9 mouse cellular contexts compared by ENCODE assay signal in genomic region chr4:129540012-129540411, GRCm38 (mm10). TPM values are rescaled to one million over a fixed set of nuclear protein-coding genes. Genes with fewer than 3 reads are reported as not detected.
DNase-seq lines count a peak whose midpoint lies in the region; ATAC-seq and TF ChIP-seq lines count a peak whose summit lies in the region.
"Had no signal": no experiment of that assay in that cellular context is flagged by ENCODE, and none has a peak within 500 bp of the region (broad histone marks: within the 10 kb centered on the region; RNA-seq: fewer than 3 reads in every experiment).

No protein-coding gene starts in this region.

- no peaks in the 10 kb centered on the region for H3K9me3 ChIP-seq in stomach, postnatal 0 days (ENCODE audit: control insufficient read depth, low read length)

- H3K9ac ChIP-seq in stomach, postnatal 0 days (ENCODE audit: low read length): no peak overlapping the region

- no peak overlapping the region for H3K27ac ChIP-seq in left cerebral cortex, adult 2 months
- no peak overlapping the region for H3K27ac ChIP-seq in stomach, postnatal 0 days (replicated peaks)

- TF ChIP-seq EP300 in stomach, postnatal 0 days (optimal IDR thresholded peaks at IDR 0.05): no peak

- 87% methylated on average over 6 of the region's 6 CpGs for WGBS in stomach, postnatal 0 days

- peak; percentile 23 for TF ChIP-seq CTCF in left cerebral cortex, adult 2 months (IDR thresholded peaks at IDR 0.05)
- TF ChIP-seq CTCF in stomach, postnatal 0 days (IDR thresholded peaks at IDR 0.05; ENCODE audit: low read depth): peak; percentile 62

- H3K4me3 ChIP-seq in left cerebral cortex, adult 2 months: no peak overlapping the region
- no peak overlapping the region for H3K4me3 ChIP-seq in stomach, postnatal 0 days (ENCODE audit: low read depth, low read length)

- DNase-seq in adrenal gland, postnatal 14 days: peak; percentile 71
- no peak for DNase-seq in adrenal gland, adult 8-10 months
- no peak for DNase-seq in left cerebral cortex, adult 2 months (ENCODE audit: extremely low spot score in 1 of 2, low spot score in 2 of 2)
- DNase-seq in left cerebral cortex, adult 8-10 months (ENCODE audit: low spot score in 2 of 2): no peak
- DNase-seq in induced T-regulatory cell, adult 2 months (ENCODE audit: low read depth): peak; percentile 76
- DNase-seq in stomach, postnatal 0 days (ENCODE audit: low spot score): peak; percentile 54
- DNase-seq in layer of hippocampus, adult 9-11 months: no peak

- H3K4me2 ChIP-seq in stomach, postnatal 0 days (replicated peaks; ENCODE audit: low read depth): no peak overlapping the region

- H3K4me1 ChIP-seq in stomach, postnatal 0 days (replicated peaks; ENCODE audit: control insufficient read depth, insufficient read depth): peaks cover 6% of the 10 kb centered on the region; the same call in 1 of the 2 replicates

- no peaks in the 10 kb centered on the region for H3K36me3 ChIP-seq in stomach, postnatal 0 days (ENCODE audit: control insufficient read depth, insufficient read depth, low read length)

- H3K27me3 ChIP-seq in stomach, postnatal 0 days (ENCODE audit: control insufficient read depth, insufficient read depth, low read length): no peaks in the 10 kb centered on the region

- no peak for ATAC-seq in stomach, postnatal 0 days (ENCODE audit: low FRiP score, low TSS enrichment)
- no peak for ATAC-seq in activated CD4-positive, CD25-positive, alpha-beta regulatory T cell, adult 4 months

- intact Hi-C loops in left cerebral cortex, adult 2 months (cut with DNase I): no loop called here

RNA-seq across cellular contexts. Expression of gene Hdac1, which starts 2.5 kb away (rescaled TPM):
- total RNA-seq in adrenal gland, postnatal 14 days (2021): 55.7 and 59.5 TPM in 2 replicates
- 10 to 100 TPM; 41.0 to 84.1 (median 61.0) TPM for total RNA-seq in adrenal gland, adult 8-10 months (2022)
- total RNA-seq in left cerebral cortex, adult 2 months (2021): 10 to 100 TPM; 26.5 to 29.5 TPM
- 10 to 100 TPM; 22.3 to 28.6 (median 25.9) TPM for total RNA-seq in left cerebral cortex, adult 8-10 months (2022)
- polyA plus RNA-seq in stomach, postnatal 0 days (2015; fragmentation: Nextera tagmentation; extraction: Ambion mirVana): 110 TPM in 2 replicates
- polyA plus RNA-seq in activated CD4-positive, CD25-positive, alpha-beta regulatory T cell, adult 4 months (2017; shearing (Covaris generic)): 100 to 1,000 TPM; 225 to 283 TPM

RNA-seq across cellular contexts. Expression of gene Marcksl1, which starts 26.6 kb away (rescaled TPM):
- total RNA-seq in adrenal gland, postnatal 14 days (2021): 78.9 and 81.4 TPM in 2 replicates
- 10 to 100 TPM; 36.0 to 48.0 (median 43.9) TPM for total RNA-seq in adrenal gland, adult 8-10 months (2022)
- total RNA-seq in left cerebral cortex, adult 2 months (2021): 100 to 1,000 TPM in 1 of 2 experiments, 10 to 100 TPM in 1; 96.0 to 102 TPM
- total RNA-seq in left cerebral cortex, adult 8-10 months (2022): 10 to 100 TPM; 37.4 to 69.7 (median 61.1) TPM
- polyA plus RNA-seq in stomach, postnatal 0 days (2015; fragmentation: Nextera tagmentation; extraction: Ambion mirVana): 153 and 174 TPM in 2 replicates
- polyA plus RNA-seq in activated CD4-positive, CD25-positive, alpha-beta regulatory T cell, adult 4 months (2017; shearing (Covaris generic)): 1 to 10 TPM; 3.6 to 3.8 TPM

RNA-seq across cellular contexts. Expression of gene Lck, which starts 33.4 kb away (rescaled TPM):
- total RNA-seq in adrenal gland, postnatal 14 days (2021): 5.0 and 26.2 TPM in 2 replicates
- 1 to 10 TPM; 1.9 to 3.5 (median 2.6) TPM for total RNA-seq in adrenal gland, adult 8-10 months (2022)
- 1 to 10 TPM; 2.2 to 2.4 TPM for total RNA-seq in left cerebral cortex, adult 2 months (2021)
- 1 to 10 TPM; 2.3 to 4.5 (median 3.8) TPM for total RNA-seq in left cerebral cortex, adult 8-10 months (2022)
- 1.7 and 1.9 TPM in 2 replicates for polyA plus RNA-seq in stomach, postnatal 0 days (2015; fragmentation: Nextera tagmentation; extraction: Ambion mirVana)
- 1,000 to 10,000 TPM; 1,301 to 1,674 TPM for polyA plus RNA-seq in activated CD4-positive, CD25-positive, alpha-beta regulatory T cell, adult 4 months (2017; shearing (Covaris generic))

RNA-seq across cellular contexts. Expression of gene Fam167b, which starts 38.3 kb away (rescaled TPM):
- total RNA-seq in adrenal gland, postnatal 14 days (2021): 30.6 and 32.3 TPM in 2 replicates
- total RNA-seq in adrenal gland, adult 8-10 months (2022): 10 to 100 TPM; 25.5 to 43.5 (median 29.0) TPM
- under 1 TPM; 0.40 to 0.77 TPM for total RNA-seq in left cerebral cortex, adult 2 months (2021)
- total RNA-seq in left cerebral cortex, adult 8-10 months (2022): 1 to 10 TPM in 3 of 4 experiments, not detected in 1; 1.0 to 1.4 (median 1.1) TPM
- 1.2 and 1.9 TPM in 2 replicates for polyA plus RNA-seq in stomach, postnatal 0 days (2015; fragmentation: Nextera tagmentation; extraction: Ambion mirVana)
- polyA plus RNA-seq in activated CD4-positive, CD25-positive, alpha-beta regulatory T cell, adult 4 months (2017; shearing (Covaris generic)): 1 to 10 TPM; 1.3 to 1.6 TPM

RNA-seq across cellular contexts. Expression of gene Fam229a, which starts 49.0 kb away (rescaled TPM):
- total RNA-seq in adrenal gland, postnatal 14 days (2021): not detected in 2 replicates
- total RNA-seq in adrenal gland, adult 8-10 months (2022): 1 to 10 TPM in 1 of 4 experiments, not detected in 3; 1.2 TPM
- total RNA-seq in left cerebral cortex, adult 2 months (2021): under 1 TPM in 1 of 2 experiments, not detected in 1; 0.91 TPM
- not detected for total RNA-seq in left cerebral cortex, adult 8-10 months (2022)
- 0.36 and 0.44 TPM in 2 replicates for polyA plus RNA-seq in stomach, postnatal 0 days (2015; fragmentation: Nextera tagmentation; extraction: Ambion mirVana)
- polyA plus RNA-seq in activated CD4-positive, CD25-positive, alpha-beta regulatory T cell, adult 4 months (2017; shearing (Covaris generic)): not detected
- polyA plus RNA-seq: heart, embryonic 14.5 days had no signal

Comparison
In these comparisons a context has a peak if more than half of its experiments do, and no peak if none do; other contexts are left out.
1. DNase-seq: peak in adrenal gland, postnatal 14 days (single experiment), induced T-regulatory cell, adult 2 months (single experiment) and stomach, postnatal 0 days (single experiment); none in adrenal gland, adult 8-10 months (single experiment), left cerebral cortex, adult 2 months (0 of 2), left cerebral cortex, adult 8-10 months (0 of 2) and layer of hippocampus, adult 9-11 months (single experiment).